Mouse (Mus musculus): ENCODE measurements around the gene Kcnma1.

Gene Kcnma1

GRCm38 (mm10) chr14:23688513-23688912 lies 325.8 kb downstream of the Kcnma1 start:
- no peak for DNase-seq (ENCODE audit: low spot score)

- no peak for DNase-seq (ENCODE audit: low spot score)
These were observed 329.7 kb downstream of the Kcnma1 start for GRCm38 (mm10) chr14:23684463-23685066.

GRCm38 (mm10) chr14:23682758-23683157 lies 331.5 kb downstream of the Kcnma1 start:
- DNase-seq (ENCODE audit: low spot score): no peak

- no peak for DNase-seq (ENCODE audit: low spot score)
These were observed 334.9 kb downstream of the Kcnma1 start for GRCm38 (mm10) chr14:23679378-23679777.

GRCm38 (mm10) chr14:23666420-23666819 lies 347.9 kb downstream of the Kcnma1 start:
- DNase-seq (ENCODE audit: low spot score): no peak

GRCm38 (mm10) chr14:23651682-23652081 lies 362.6 kb downstream of the Kcnma1 start:
- DNase-seq (ENCODE audit: low spot score): no peak

- no peak for DNase-seq (ENCODE audit: low spot score)
These were observed 364.2 kb downstream of the Kcnma1 start for GRCm38 (mm10) chr14:23650126-23650525.

- DNase-seq (ENCODE audit: low spot score): no peak
These were observed 368.8 kb downstream of the Kcnma1 start for GRCm38 (mm10) chr14:23645361-23646063.

- no peak for DNase-seq (ENCODE audit: low spot score)
These were observed 371.1 kb downstream of the Kcnma1 start for GRCm38 (mm10) chr14:23643162-23643561.

- DNase-seq (ENCODE audit: low spot score): no peak
These were observed 373.6 kb downstream of the Kcnma1 start for GRCm38 (mm10) chr14:23640665-23641064.

GRCm38 (mm10) chr14:23638078-23638695 lies 376.1 kb downstream of the Kcnma1 start:
- DNase-seq (ENCODE audit: low spot score): no peak

GRCm38 (mm10) chr14:23635903-23636302 lies 378.4 kb downstream of the Kcnma1 start:
- DNase-seq (ENCODE audit: low spot score): no peak

GRCm38 (mm10) chr14:23633011-23633595 lies 381.2 kb downstream of the Kcnma1 start:
- DNase-seq (ENCODE audit: low spot score): no peak

GRCm38 (mm10) chr14:23626925-23627324 lies 387.4 kb downstream of the Kcnma1 start:
- DNase-seq (ENCODE audit: low spot score): no peak

- DNase-seq (ENCODE audit: low spot score): no peak
These were observed 388.2 kb downstream of the Kcnma1 start for GRCm38 (mm10) chr14:23626114-23626513.

- DNase-seq (ENCODE audit: low spot score): no peak
These were observed 388.9 kb downstream of the Kcnma1 start for GRCm38 (mm10) chr14:23625436-23625835.

GRCm38 (mm10) chr14:23624455-23624854 lies 389.8 kb downstream of the Kcnma1 start:
- no peak for DNase-seq (ENCODE audit: low spot score)

- no peak for DNase-seq (ENCODE audit: low spot score)
These were observed 393.6 kb downstream of the Kcnma1 start for GRCm38 (mm10) chr14:23620685-23621084.

GRCm38 (mm10) chr14:23618973-23619372 lies 395.3 kb downstream of the Kcnma1 start:
- no peak for DNase-seq (ENCODE audit: low spot score)

GRCm38 (mm10) chr14:23618081-23618480 lies 396.2 kb downstream of the Kcnma1 start:
- DNase-seq (ENCODE audit: low spot score): no peak

- DNase-seq (ENCODE audit: low spot score): no peak
These were observed 404.2 kb downstream of the Kcnma1 start for GRCm38 (mm10) chr14:23610054-23610453.

GRCm38 (mm10) chr14:23605740-23606139 lies 408.6 kb downstream of the Kcnma1 start:
- DNase-seq (ENCODE audit: low spot score): no peak

GRCm38 (mm10) chr14:23602937-23603336 lies 411.4 kb downstream of the Kcnma1 start:
- no peak for DNase-seq (ENCODE audit: low spot score)

Data from spleen, adult 12 weeks (tissue).